Mouse (Mus musculus) lung, postnatal 4 days (tissue): Measurements from ENCODE around the gene Tmem63a.
A peak's percentile ranks its signal among the peaks of the same experiment; 100 is the strongest.
"Not testable (repeated sequence)": the region's sequence is repeated elsewhere in the genome, so short reads cannot be mapped to it uniquely, and the experiment has no call there.

Experiments used
- DNase-seq, 2 experiments: peaks; one replicate each; pipeline ENCODE4 v3.0.0; 2021

Gene Tmem63a

GRCm38 (mm10) chr1:180929599-180929998 lies 12.5 kb upstream of the Tmem63a start:
- DNase-seq = no peak

- DNase-seq = no peak
Observed at GRCm38 (mm10) chr1:180931106-180931505, 11.0 kb upstream of the Tmem63a start.

GRCm38 (mm10) chr1:180933659-180934058 lies 8.5 kb upstream of the Tmem63a start:
- DNase-seq = no peak

GRCm38 (mm10) chr1:180934467-180935419 lies 7.4 kb upstream of the Tmem63a start, which contains the start of gene Lefty1:
Gene Lefty1, plus strand, starts transcription at chr1:180935022.
- DNase-seq = no peak

- DNase-seq = peak; percentile 41 to 64
Observed at GRCm38 (mm10) chr1:180936610-180937398, 5.3 kb upstream of the Tmem63a start.

GRCm38 (mm10) chr1:180937631-180938030 lies 4.5 kb upstream of the Tmem63a start:
- DNase-seq = not testable (repeated sequence)

GRCm38 (mm10) chr1:180938781-180939180 lies 3.4 kb upstream of the Tmem63a start:
- not testable (repeated sequence) for DNase-seq

GRCm38 (mm10) chr1:180940776-180941460 lies 1.2 kb upstream of the Tmem63a start:
- DNase-seq = no peak

- no peak for DNase-seq
Observed at GRCm38 (mm10) chr1:180941726-180942125, 418 bp upstream of the Tmem63a start.

- no peak for DNase-seq
Observed at GRCm38 (mm10) chr1:180943032-180943644, 994 bp downstream of the Tmem63a start.

GRCm38 (mm10) chr1:180943896-180944295 lies 1.8 kb downstream of the Tmem63a start:
- peak in 1 of 2 experiments; percentile 22 for DNase-seq

GRCm38 (mm10) chr1:180944553-180944952 lies 2.4 kb downstream of the Tmem63a start:
- peak in 1 of 2 experiments; percentile 53 for DNase-seq

- peak; percentile 68 to 78 for DNase-seq
Observed at GRCm38 (mm10) chr1:180945001-180945980, 3.1 kb downstream of the Tmem63a start.

GRCm38 (mm10) chr1:180946448-180946847 lies 4.3 kb downstream of the Tmem63a start:
- no peak for DNase-seq

- peak in 1 of 2 experiments; percentile 21 for DNase-seq
Observed at GRCm38 (mm10) chr1:180952085-180952746, 10.1 kb downstream of the Tmem63a start.

- DNase-seq = no peak
Observed at GRCm38 (mm10) chr1:180952808-180953207, 10.7 kb downstream of the Tmem63a start.

- no peak for DNase-seq
Observed at GRCm38 (mm10) chr1:180956401-180956800, 14.3 kb downstream of the Tmem63a start.

GRCm38 (mm10) chr1:180956973-180957381 lies 14.8 kb downstream of the Tmem63a start:
- peak; percentile 67 to 76 for DNase-seq

GRCm38 (mm10) chr1:180957989-180958388 lies 15.8 kb downstream of the Tmem63a start:
- no peak for DNase-seq

- no peak for DNase-seq
Observed at GRCm38 (mm10) chr1:180958797-180959196, 16.7 kb downstream of the Tmem63a start.
